Mouse (Mus musculus): ENCODE measurements around the gene Matk.

GRCm38 (mm10) chr10:81299585-81300351, 47.0 kb downstream of the Matk start:
- TF ChIP-seq POLR2A (IDR thresholded peaks at IDR 0.05; ENCODE audit: borderline replicate concordance, extremely low read depth, low read depth, low read length) (no peak), CTCF (IDR thresholded peaks at IDR 0.05; ENCODE audit: insufficient read depth, low read length) (no peak)

Data from lung, adult 2 months (tissue).